In the genomic region with DNA sequence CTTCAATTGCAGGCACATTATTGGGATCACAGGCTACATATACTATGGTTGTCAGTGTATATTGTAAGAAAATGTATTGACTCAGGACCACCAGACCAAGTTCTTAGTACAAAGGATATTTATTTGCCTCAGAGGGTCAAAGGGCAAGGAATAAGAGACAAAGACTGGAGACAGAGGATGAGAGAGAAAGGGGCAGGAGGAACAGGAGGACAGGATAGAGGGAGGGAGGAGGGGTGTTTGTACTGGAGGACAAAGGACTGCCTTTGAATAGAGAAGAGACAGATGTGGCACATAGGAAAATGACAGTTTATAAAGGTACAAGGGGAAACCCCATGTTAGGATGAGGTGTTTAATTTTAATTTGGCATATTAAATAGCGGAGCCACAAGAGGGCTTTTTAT, we compare ENCODE assay signal across 14 mouse cellular contexts.
"Had no signal": no experiment of that assay in that cellular context is flagged by ENCODE, and none has a peak within 500 bp of the region (broad histone marks: within the 10 kb centered on the region; RNA-seq: fewer than 3 reads in every experiment).

No protein-coding gene starts in this region.

- H3K27ac ChIP-seq: kidney, embryonic 15.5 days; left cerebral cortex, adult 2 months; limb, embryonic 10.5 days; liver, embryonic 15.5 days; midbrain, embryonic 13.5 days; neural tube, embryonic 13.5 days had no signal

- DNase-seq: kidney, adult 2 months; kidney, postnatal 14 days; lung, adult 2 months; lung, postnatal 36 days; right cerebral cortex, postnatal 25 days; thymus, postnatal 36 days had no signal

- H3K36me3 ChIP-seq: kidney, embryonic 15.5 days; limb, embryonic 10.5 days; liver, embryonic 15.5 days; midbrain, embryonic 13.5 days; neural tube, embryonic 13.5 days had no signal

- H3K9me3 ChIP-seq: kidney, embryonic 15.5 days; limb, embryonic 10.5 days; liver, embryonic 15.5 days; midbrain, embryonic 13.5 days; neural tube, embryonic 13.5 days had no signal

- H3K9ac ChIP-seq: kidney, embryonic 15.5 days; liver, embryonic 15.5 days; midbrain, embryonic 13.5 days; neural tube, embryonic 13.5 days had no signal

- ATAC-seq: lung, postnatal 0 days; midbrain, embryonic 13.5 days had no signal

- H3K27me3 ChIP-seq: kidney, embryonic 15.5 days; liver, embryonic 15.5 days; midbrain, embryonic 13.5 days had no signal

- H3K4me3 ChIP-seq: kidney, embryonic 15.5 days; left cerebral cortex, adult 2 months; limb, embryonic 10.5 days; liver, embryonic 15.5 days; midbrain, embryonic 13.5 days; neural tube, embryonic 13.5 days had no signal

- H3K4me1 ChIP-seq: kidney, embryonic 15.5 days; limb, embryonic 10.5 days; liver, embryonic 15.5 days had no signal

- H3K4me2 ChIP-seq: kidney, embryonic 15.5 days; liver, embryonic 11.5 days; liver, embryonic 15.5 days; midbrain, embryonic 13.5 days; neural tube, embryonic 13.5 days had no signal
